In genomic region chr4:97764616-97765015, GRCm38 (mm10) we compare ENCODE assay signal across 23 mouse cellular contexts. TPM values are rescaled to one million over a fixed set of nuclear protein-coding genes. Genes with fewer than 3 reads are reported as not detected.
"Had no signal": no experiment of that assay in that cellular context is flagged by ENCODE, and none has a peak within 500 bp of the region (broad histone marks: within the 10 kb centered on the region; RNA-seq: fewer than 3 reads in every experiment).

No protein-coding gene starts in this region.

- H3K4me2 ChIP-seq: lung, embryonic 15.5 days; midbrain, embryonic 12.5 days; neural tube, embryonic 13.5 days; neural tube, embryonic 15.5 days; stomach, embryonic 15.5 days had no signal

- DNase-seq: liver, postnatal 0 days; lung, adult 2 months; lung, postnatal 14 days; lung, postnatal 36 days; midbrain, embryonic 14.5 days; right cerebral cortex, postnatal 14 days; thymus, adult 2 months; thymus, postnatal 25 days; thymus, postnatal 4 days had no signal

- H3K4me3 ChIP-seq: lung, embryonic 15.5 days; midbrain, embryonic 10.5 days; midbrain, embryonic 12.5 days; myocyte; neural tube, embryonic 13.5 days; neural tube, embryonic 15.5 days; stomach, embryonic 15.5 days had no signal

- H3K27me3 ChIP-seq: lung, embryonic 15.5 days; neural tube, embryonic 13.5 days; neural tube, embryonic 15.5 days; stomach, embryonic 15.5 days had no signal

- H3K9me3 ChIP-seq: lung, embryonic 15.5 days; midbrain, embryonic 10.5 days; midbrain, embryonic 12.5 days; neural tube, embryonic 13.5 days; neural tube, embryonic 15.5 days; stomach, embryonic 15.5 days had no signal

- H3K27ac ChIP-seq: lung, embryonic 15.5 days; macrophage; midbrain, embryonic 10.5 days; midbrain, embryonic 12.5 days; neural tube, embryonic 13.5 days; neural tube, embryonic 15.5 days; stomach, embryonic 15.5 days; stomach, postnatal 0 days had no signal

- ATAC-seq: lung, postnatal 0 days; midbrain, embryonic 16.5 days had no signal

- H3K9ac ChIP-seq: liver, postnatal 0 days; lung, embryonic 15.5 days; midbrain, embryonic 12.5 days; neural tube, embryonic 13.5 days; neural tube, embryonic 15.5 days; stomach, embryonic 15.5 days had no signal

- H3K4me1 ChIP-seq: lung, embryonic 15.5 days; midbrain, embryonic 10.5 days; midbrain, embryonic 12.5 days; neural tube, embryonic 15.5 days; stomach, embryonic 15.5 days had no signal

- H3K36me3 ChIP-seq: lung, embryonic 15.5 days; midbrain, embryonic 10.5 days; midbrain, embryonic 12.5 days; neural tube, embryonic 13.5 days; neural tube, embryonic 15.5 days; stomach, embryonic 15.5 days had no signal

RNA-seq across cellular contexts. Expression of gene E130114P18Rik, which starts 13.3 kb away (rescaled TPM):
- total RNA-seq: megakaryocyte progenitor cell, adult 5-6 weeks; megakaryocyte-erythroid progenitor cell, adult 5-6 weeks had no signal
- polyA plus RNA-seq: liver, postnatal 0 days; macrophage; myocyte; spleen, adult 2 months had no signal
